Mouse (Mus musculus): ENCODE measurements around the gene Top2b. TPM values are rescaled to one million over a fixed set of nuclear protein-coding genes. Genes with fewer than 3 reads are reported as not detected.

The Top2b gene
- total and polyA plus RNA-seq, 3 experiments, result 29.5 to 190 (median 39.5) TPM

DNA sequence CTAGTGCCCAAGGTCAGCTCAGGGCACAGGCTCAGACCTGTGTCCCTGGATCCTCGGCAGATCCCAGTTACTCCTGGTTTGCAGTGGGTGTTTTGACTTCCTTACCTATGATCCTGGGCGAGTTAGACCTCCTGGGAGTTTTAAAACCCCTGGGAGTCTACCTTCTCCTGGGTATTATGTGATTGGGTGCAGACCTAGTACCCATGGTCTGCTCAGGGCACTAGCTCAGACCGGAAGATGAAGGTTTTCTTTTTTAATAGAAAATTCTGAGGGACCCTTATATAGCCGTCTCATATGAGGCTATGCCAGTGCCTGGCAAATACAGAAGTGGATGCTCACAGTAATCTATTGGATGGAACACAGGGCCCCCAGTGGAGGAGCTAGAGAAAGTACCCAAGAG lies 40.2 kb downstream of the Top2b start:
- TF ChIP-seq MAX (IDR thresholded peaks at IDR 0.05; ENCODE audit: low read length), result no peak
- TF ChIP-seq ZKSCAN1 (IDR thresholded peaks at IDR 0.05; ENCODE audit: low read depth, low read length), result no peak
- TF ChIP-seq HCFC1 (IDR thresholded peaks at IDR 0.05; ENCODE audit: low read depth, low read length), result no peak
- TF ChIP-seq MAFK (IDR thresholded peaks at IDR 0.05; ENCODE audit: borderline replicate concordance, low read depth, low read length), result no peak
- TF ChIP-seq POLR2AphosphoS5 (IDR thresholded peaks at IDR 0.05; ENCODE audit: borderline replicate concordance, low read depth, low read length), result no peak
- no peak for TF ChIP-seq POLR2A (IDR thresholded peaks at IDR 0.05; ENCODE audit: control insufficient read depth in 1 of 2, insufficient read depth in 1 of 2, low read depth in 1 of 2, low read length in 2 of 2, poor library complexity in 1 of 2)
- TF ChIP-seq NRF1 (IDR thresholded peaks at IDR 0.05; ENCODE audit: insufficient read depth, low read depth, low read length, poor library complexity, severe bottlenecking), result no peak
- TF ChIP-seq SMC3 (IDR thresholded peaks at IDR 0.05; ENCODE audit: low read depth, low read length), result no peak
- TF ChIP-seq RAD21 (IDR thresholded peaks at IDR 0.05; ENCODE audit: low read depth, low read length), result no peak
- TF ChIP-seq ZC3H11A (IDR thresholded peaks at IDR 0.05; ENCODE audit: low read depth, low read length), result no peak
- no peak for TF ChIP-seq E2F4 (IDR thresholded peaks at IDR 0.05; ENCODE audit: borderline replicate concordance, low read depth, low read length)
- TF ChIP-seq TBP (IDR thresholded peaks at IDR 0.05; ENCODE audit: low read depth, low read length), result no peak
- TF ChIP-seq JUND (IDR thresholded peaks at IDR 0.05; ENCODE audit: low read depth, low read length), result no peak
- no peak for TF ChIP-seq MAZ (IDR thresholded peaks at IDR 0.05; ENCODE audit: low read depth, low read length)
- no peak for TF ChIP-seq EP300 (IDR thresholded peaks at IDR 0.05; ENCODE audit: low read depth in 1 of 2, low read length in 2 of 2)
- no peak for TF ChIP-seq CTCF (IDR thresholded peaks at IDR 0.05 in 2 of 3, conservative IDR thresholded peaks at IDR 0.05 in 1 of 3; ENCODE audit: control insufficient read depth in 1 of 3, insufficient read depth in 1 of 3, low read depth in 2 of 3, low read length in 3 of 3, poor library complexity in 1 of 3, severe bottlenecking in 1 of 3)
- no peak for TF ChIP-seq ZMIZ1 (IDR thresholded peaks at IDR 0.05; ENCODE audit: low read depth, low read length)
- no peak for TF ChIP-seq ELF1 (IDR thresholded peaks at IDR 0.05; ENCODE audit: low read depth, low read length)
- TF ChIP-seq SIN3A (IDR thresholded peaks at IDR 0.05; ENCODE audit: low read length), result no peak
- no peak for TF ChIP-seq MYC (IDR thresholded peaks at IDR 0.05; ENCODE audit: low read depth, low read length)
- H3K27ac ChIP-seq (ENCODE audit: control insufficient read depth, low read depth, low read length), result no peak overlapping the region
- no peak overlapping the region for H3K9ac ChIP-seq (ENCODE audit: control insufficient read depth, low read depth, low read length, poor library complexity, severe bottlenecking)
- H3K4me1 ChIP-seq (ENCODE audit: control insufficient read depth in 1 of 2, insufficient read depth in 2 of 2, low read length in 2 of 2), result no peaks in the 10 kb centered on the region
- DNase-seq (ENCODE audit: low read depth, low spot score), result no peak
- no peaks in the 10 kb centered on the region for H3K27me3 ChIP-seq (ENCODE audit: control insufficient read depth in 1 of 2, insufficient read depth in 2 of 2, low read length in 2 of 2)
- H3K9me3 ChIP-seq (replicated peaks; ENCODE audit: insufficient read depth, low read length), result no peaks in the 10 kb centered on the region
- peaks cover 0 to 27% of the 10 kb centered on the region in 2 experiments; a peak in 2 of 4 replicates for H3K36me3 ChIP-seq (ENCODE audit: control insufficient read depth in 1 of 2, insufficient read depth in 2 of 2, low read length in 2 of 2)
- H3K79me2 ChIP-seq (ENCODE audit: control insufficient read depth, insufficient read depth, low read length, poor library complexity), result no peaks in the 10 kb centered on the region
- H3K4me3 ChIP-seq (ENCODE audit: control insufficient read depth in 1 of 2, insufficient read depth in 1 of 2, low read depth in 2 of 2, low read length in 2 of 2), result no peak overlapping the region

- no peaks in the 10 kb centered on the region for H3K9me3 ChIP-seq (replicated peaks; ENCODE audit: insufficient read depth, low read length)
- H3K9ac ChIP-seq (ENCODE audit: control insufficient read depth, low read depth, low read length, poor library complexity, severe bottlenecking), result no peak overlapping the region
- no peak overlapping the region for H3K4me3 ChIP-seq (ENCODE audit: control insufficient read depth in 1 of 2, insufficient read depth in 1 of 2, low read depth in 2 of 2, low read length in 2 of 2)
- no peaks in the 10 kb centered on the region for H3K27me3 ChIP-seq (ENCODE audit: control insufficient read depth in 1 of 2, insufficient read depth in 2 of 2, low read length in 2 of 2)
- DNase-seq (ENCODE audit: low read depth, low spot score), result no peak
- no peak for TF ChIP-seq HCFC1 (IDR thresholded peaks at IDR 0.05; ENCODE audit: low read depth, low read length)
- H3K4me1 ChIP-seq (ENCODE audit: control insufficient read depth in 1 of 2, insufficient read depth in 2 of 2, low read length in 2 of 2), result no peaks in the 10 kb centered on the region
- H3K27ac ChIP-seq (ENCODE audit: control insufficient read depth, low read depth, low read length), result no peak overlapping the region
- H3K36me3 ChIP-seq (ENCODE audit: control insufficient read depth in 1 of 2, insufficient read depth in 2 of 2, low read length in 2 of 2), result peaks cover 0 to 53% of the 10 kb centered on the region in 2 experiments; a peak in 2 of 4 replicates
- H3K79me2 ChIP-seq (ENCODE audit: control insufficient read depth, insufficient read depth, low read length, poor library complexity), result no peaks in the 10 kb centered on the region
These were observed 49.2 kb downstream of the Top2b start for GRCm38 (mm10) chr14:16414163-16414562.
